Mouse (Mus musculus): ENCODE data around the gene Snw1.
"Not testable (repeated sequence)": the region's sequence is repeated elsewhere in the genome, so short reads cannot be mapped to it uniquely, and the experiment has no call there.

DNA sequence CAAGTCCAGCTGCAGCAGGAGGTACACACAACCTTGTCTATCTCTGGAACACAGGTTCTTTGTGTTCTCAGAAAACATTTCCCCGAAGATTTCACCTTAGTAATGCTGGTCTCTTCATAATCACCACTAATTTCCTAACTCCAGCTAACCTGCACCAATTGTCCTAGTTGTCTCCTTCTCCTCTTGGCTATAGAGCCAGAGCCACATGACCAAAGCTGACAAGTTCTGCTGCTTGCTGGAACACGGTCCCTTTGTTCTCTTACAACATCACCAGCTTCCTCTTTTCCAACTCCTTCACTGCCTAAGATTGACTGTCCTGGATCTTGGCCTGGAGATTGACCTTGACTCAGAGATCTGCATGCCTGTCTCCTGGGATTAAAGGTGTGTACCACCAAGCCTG is 16.6 kb upstream of the Snw1 start:
- not testable (repeated sequence) for TF ChIP-seq EP300, CTCF (IDR thresholded peaks at IDR 0.05; ENCODE audit: low read depth)
